Mouse (Mus musculus): ENCODE measurements at regions not wholly inside any gene's neighbourhood (a gene's known extent, or its start where the extent isn't known, plus 50 kb on each side); places are given as distances from the start of the nearest gene placed in this dataset.
"Not testable (repeated sequence)": the region's sequence is repeated elsewhere in the genome, so short reads cannot be mapped to it uniquely, and the experiment has no call there.

DNA sequence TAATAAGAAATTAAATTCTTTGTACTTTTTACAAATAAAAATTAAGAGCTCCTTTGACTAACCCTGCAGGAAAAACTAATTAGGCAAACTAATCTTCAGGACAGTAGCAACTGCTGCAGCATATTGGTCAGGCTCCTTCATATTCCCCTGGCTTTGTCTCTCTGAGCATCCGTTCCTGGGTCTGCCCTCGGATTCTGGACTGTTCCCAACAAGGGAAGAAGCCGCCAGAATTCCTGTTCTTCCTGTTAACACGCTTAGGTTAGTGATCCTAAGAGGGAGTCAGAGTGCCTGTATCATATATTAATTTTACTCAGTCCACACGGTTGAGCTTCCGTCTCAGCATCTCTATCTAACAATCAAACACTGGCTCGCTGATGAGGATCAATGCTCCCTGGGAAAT is 120.3 kb upstream of the Prkcq start:
- ATAC-seq (replicated peaks; ENCODE audit: insufficient number of reproducible peaks, insufficient read depth, low FRiP score, low read depth), result no peak
- no peaks in the 10 kb centered on the region for H3K4me1 ChIP-seq (replicated peaks)
- no peaks in the 10 kb centered on the region for H3K9me3 ChIP-seq (replicated peaks)
- H3K27me3 ChIP-seq, result no peaks in the 10 kb centered on the region
- no peak overlapping the region for H3K4me2 ChIP-seq
- H3K9ac ChIP-seq, result no peak overlapping the region
- no peak overlapping the region for H3K4me3 ChIP-seq
- no peak overlapping the region for H3K27ac ChIP-seq
- 79% methylated on average over 7 of the region's 7 CpGs for WGBS
- H3K36me3 ChIP-seq, result no peaks in the 10 kb centered on the region

DNA sequence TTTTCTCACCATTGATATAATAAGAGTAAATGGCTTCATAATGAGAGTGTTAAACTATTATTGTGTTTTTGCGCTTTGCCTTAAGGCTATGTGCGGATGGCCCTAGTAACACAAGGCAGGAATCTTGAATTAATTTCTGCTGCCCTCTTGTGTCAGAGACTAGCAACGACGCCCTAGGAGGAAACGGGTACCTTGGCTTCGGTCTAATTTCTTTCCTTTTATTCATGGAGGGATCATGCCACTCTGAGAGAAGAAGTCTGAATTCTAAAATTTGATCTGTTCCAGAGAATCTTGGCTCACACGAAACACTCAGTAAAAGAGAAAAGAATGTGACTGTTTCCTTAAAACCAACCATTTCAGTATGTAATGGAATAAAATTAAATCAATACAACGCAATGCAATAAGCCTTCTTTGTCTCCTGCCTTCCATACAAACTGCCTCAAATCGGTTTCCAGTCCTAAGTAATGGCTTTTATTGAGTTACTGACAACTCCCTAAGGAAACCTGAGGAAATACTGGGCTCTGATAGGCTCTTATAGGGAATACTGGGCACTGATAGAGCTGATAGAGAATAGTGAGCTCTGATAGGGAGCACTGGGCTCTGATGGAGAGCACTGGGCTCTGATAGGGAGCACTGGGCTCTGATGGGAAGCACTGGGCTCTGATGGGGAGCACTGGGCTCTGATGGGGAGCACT is 112.0 kb upstream of the Prkcq start:
- H3K36me3 ChIP-seq, result no peaks in the 10 kb centered on the region
- ATAC-seq (replicated peaks; ENCODE audit: insufficient number of reproducible peaks, insufficient read depth, low FRiP score, low read depth), result no peak
- H3K9me3 ChIP-seq (replicated peaks), result no peaks in the 10 kb centered on the region
- H3K9ac ChIP-seq, result no peak overlapping the region
- no peak overlapping the region for H3K27ac ChIP-seq
- no peak overlapping the region for H3K4me2 ChIP-seq
- whole genome bisulfite sequencing, result 21% methylated on average over 9 of the region's 9 CpGs
- no peak overlapping the region for H3K4me3 ChIP-seq
- H3K4me1 ChIP-seq (replicated peaks), result no peaks in the 10 kb centered on the region
- H3K27me3 ChIP-seq, result no peaks in the 10 kb centered on the region

DNA sequence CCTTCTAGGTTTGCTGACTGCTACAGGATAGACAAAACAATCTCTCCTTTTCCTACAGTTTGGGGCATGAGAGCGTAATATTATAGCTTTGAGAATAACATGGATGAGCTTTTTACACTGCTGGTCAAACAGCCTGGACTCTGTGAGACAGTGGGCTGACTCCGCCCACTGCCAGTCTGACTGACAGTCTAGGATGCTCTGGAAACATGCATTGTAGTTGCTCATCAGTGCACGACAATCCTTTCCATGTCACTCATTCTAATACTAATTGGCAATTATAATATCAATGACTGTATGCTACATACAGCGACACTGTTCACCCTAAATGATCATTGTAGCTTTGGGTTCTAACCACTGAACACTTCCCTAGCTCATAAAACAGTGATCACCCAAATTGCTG is 104.5 kb upstream of the Prkcq start:
- no peak overlapping the region for H3K4me3 ChIP-seq
- no peaks in the 10 kb centered on the region for H3K9me3 ChIP-seq (replicated peaks)
- no peak overlapping the region for H3K9ac ChIP-seq
- 75% methylated on average over 4 of the region's 4 CpGs for WGBS
- H3K4me1 ChIP-seq (replicated peaks), result no peaks in the 10 kb centered on the region
- H3K27me3 ChIP-seq, result no peaks in the 10 kb centered on the region
- no peak for ATAC-seq (replicated peaks; ENCODE audit: insufficient number of reproducible peaks, insufficient read depth, low FRiP score, low read depth)
- H3K36me3 ChIP-seq, result no peaks in the 10 kb centered on the region
- H3K4me2 ChIP-seq, result no peak overlapping the region
- H3K27ac ChIP-seq, result no peak overlapping the region

GRCm38 (mm10) chr2:11083536-11083935 is 88.4 kb upstream of the Prkcq start:
- Histone ChIP-seq H3K4me3 (no peak overlapping the region), H3K27ac (no peak overlapping the region), H3K9ac (no peak overlapping the region), H3K27me3 (no peaks in the 10 kb centered on the region), H3K9me3 (replicated peaks) (no peaks in the 10 kb centered on the region), H3K4me2 (no peak overlapping the region), H3K36me3 (no peaks in the 10 kb centered on the region), H3K4me1 (replicated peaks) (no peaks in the 10 kb centered on the region)
- no peak for ATAC-seq (replicated peaks; ENCODE audit: insufficient number of reproducible peaks, insufficient read depth, low FRiP score, low read depth)
- WGBS, result 81% methylated on average over 3 of the region's 3 CpGs

GRCm38 (mm10) chr2:11086996-11087395 is 84.9 kb upstream of the Prkcq start:
- 27% methylated on average over 1 of the region's 1 CpGs for WGBS
- Histone ChIP-seq H3K27me3 (no peaks in the 10 kb centered on the region), H3K36me3 (no peaks in the 10 kb centered on the region), H3K9me3 (replicated peaks) (no peaks in the 10 kb centered on the region), H3K27ac (no peak overlapping the region), H3K9ac (no peak overlapping the region), H3K4me1 (replicated peaks) (no peaks in the 10 kb centered on the region), H3K4me3 (no peak overlapping the region), H3K4me2 (no peak overlapping the region)
- ATAC-seq (replicated peaks; ENCODE audit: insufficient number of reproducible peaks, insufficient read depth, low FRiP score, low read depth), result no peak

GRCm38 (mm10) chr2:11099834-11100622 is 71.9 kb upstream of the Prkcq start:
- not testable (repeated sequence) for H3K9me3 ChIP-seq (replicated peaks); H3K9ac ChIP-seq; H3K36me3 ChIP-seq; H3K4me1 ChIP-seq (replicated peaks); H3K27ac ChIP-seq; ATAC-seq (replicated peaks; ENCODE audit: insufficient number of reproducible peaks, insufficient read depth, low FRiP score, low read depth); H3K27me3 ChIP-seq
- peak overlapping the region; percentile 62 for H3K4me2 ChIP-seq
- WGBS, result 38% methylated on average over 34 of the region's 34 CpGs
- peak overlapping the region; percentile 37 for H3K4me3 ChIP-seq

DNA sequence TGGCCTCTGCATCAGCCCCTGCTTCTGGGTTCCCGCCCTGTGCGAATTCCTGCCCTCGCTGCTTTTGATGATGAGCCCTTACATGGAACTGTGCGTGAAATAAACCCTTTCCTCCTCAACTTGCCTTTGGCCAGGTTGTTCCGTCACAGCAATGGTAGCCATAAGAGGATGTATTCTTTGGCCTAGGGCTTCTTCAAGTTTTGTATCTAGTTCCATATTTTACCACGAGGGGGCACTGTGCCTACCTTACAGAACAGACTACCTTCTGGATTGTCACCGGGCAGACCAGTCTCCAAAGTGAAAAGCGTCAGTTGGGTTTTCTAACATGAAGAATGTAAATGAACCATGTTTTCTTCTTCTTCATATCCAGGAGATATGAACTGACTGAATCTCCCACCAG is 58.7 kb upstream of the Prkcq start:
- no peak overlapping the region for H3K27ac ChIP-seq
- no peaks in the 10 kb centered on the region for H3K9me3 ChIP-seq (replicated peaks)
- no peak overlapping the region for H3K4me3 ChIP-seq
- ATAC-seq (replicated peaks; ENCODE audit: insufficient number of reproducible peaks, insufficient read depth, low FRiP score, low read depth), result no peak
- no peaks in the 10 kb centered on the region for H3K36me3 ChIP-seq
- WGBS, result 36% methylated on average over 8 of the region's 8 CpGs
- no peak overlapping the region for H3K4me2 ChIP-seq
- no peak overlapping the region for H3K9ac ChIP-seq
- no peaks in the 10 kb centered on the region for H3K4me1 ChIP-seq (replicated peaks)
- no peaks in the 10 kb centered on the region for H3K27me3 ChIP-seq

- no peaks in the 10 kb centered on the region for H3K36me3 ChIP-seq
- no peaks in the 10 kb centered on the region for H3K27me3 ChIP-seq
- WGBS, result 67% methylated on average over 1 of the region's 1 CpGs
- H3K9me3 ChIP-seq (replicated peaks), result no peaks in the 10 kb centered on the region
- no peak overlapping the region for H3K27ac ChIP-seq
- no peaks in the 10 kb centered on the region for H3K4me1 ChIP-seq (replicated peaks)
- no peak overlapping the region for H3K4me2 ChIP-seq
- no peak overlapping the region for H3K9ac ChIP-seq
- no peak overlapping the region for H3K4me3 ChIP-seq
- no peak for ATAC-seq (replicated peaks; ENCODE audit: insufficient number of reproducible peaks, insufficient read depth, low FRiP score, low read depth)
Observed at GRCm38 (mm10) chr2:11118625-11119024, 53.3 kb upstream of the Prkcq start.

- H3K9me3 ChIP-seq (replicated peaks), result no peaks in the 10 kb centered on the region
- no peaks in the 10 kb centered on the region for H3K36me3 ChIP-seq
- no peak overlapping the region for H3K9ac ChIP-seq
- H3K27ac ChIP-seq, result no peak overlapping the region
- no peak for ATAC-seq (replicated peaks; ENCODE audit: insufficient number of reproducible peaks, insufficient read depth, low FRiP score, low read depth)
- H3K4me2 ChIP-seq, result no peak overlapping the region
- WGBS, result 54% methylated on average over 9 of the region's 9 CpGs
- no peaks in the 10 kb centered on the region for H3K4me1 ChIP-seq (replicated peaks)
- no peaks in the 10 kb centered on the region for H3K27me3 ChIP-seq
- H3K4me3 ChIP-seq, result no peak overlapping the region
Observed at GRCm38 (mm10) chr2:11119301-11119700, 52.6 kb upstream of the Prkcq start.

All from heart, embryonic 15.5 days (tissue).